Mouse (Mus musculus): ENCODE measurements around the gene Slc10a3. TPM values are rescaled to one million over a fixed set of nuclear protein-coding genes. Genes with fewer than 3 reads are reported as not detected.

The Slc10a3 gene
- total RNA-seq, 2 experiments from 2014 or later = 2.3 to 2.6 TPM

Other genes with a start within 250 kb of the Slc10a3 start
- gene Opn1mw, start 245.9 kb downstream of the Slc10a3 start, total RNA-seq (2021) = under 1 TPM; 0.51 to 0.62 TPM
- 10 to 100 TPM; 95.9 to 97.0 TPM for gene Mecp2, start 238.0 kb downstream of the Slc10a3 start, total RNA-seq (2021)
- not detected for gene Tex28, start 205.5 kb downstream of the Slc10a3 start, total RNA-seq (2021)
- not detected for gene Tktl1, start 196.1 kb downstream of the Slc10a3 start, total RNA-seq (2021)
- gene Flna, start 123.5 kb downstream of the Slc10a3 start, total RNA-seq (2021) = 10 to 100 TPM; 44.8 to 52.5 TPM
- 10 to 100 TPM; 37.2 to 43.0 TPM for gene Emd, start 118.7 kb downstream of the Slc10a3 start, total RNA-seq (2021)
- 100 to 1,000 TPM; 185 to 211 TPM for gene Rpl10, start 102.5 kb downstream of the Slc10a3 start, total RNA-seq (2021)
- 10 to 100 TPM; 57.7 to 60.7 TPM for gene Taz, start 91.4 kb downstream of the Slc10a3 start, total RNA-seq (2021)
- gene Dnase1l1, start 91.0 kb downstream of the Slc10a3 start, total RNA-seq (2021) = 1 to 10 TPM; 2.4 to 2.6 TPM
- gene Atp6ap1, start 76.3 kb downstream of the Slc10a3 start, total RNA-seq (2021) = 100 to 1,000 TPM; 327 to 335 TPM
- gene Gdi1, start 68.4 kb downstream of the Slc10a3 start, total RNA-seq (2021) = 100 to 1,000 TPM; 615 to 618 TPM
- gene Fam50a, start 60.3 kb downstream of the Slc10a3 start, total RNA-seq (2021) = 10 to 100 TPM; 24.6 to 30.3 TPM
- 10 to 100 TPM; 22.2 to 23.0 TPM for gene Plxna3, start 44.3 kb downstream of the Slc10a3 start, total RNA-seq (2021)
- gene Lage3, start 19.7 kb downstream of the Slc10a3 start, total RNA-seq (2021) = 10 to 100 TPM; 19.7 to 24.0 TPM
- 10 to 100 TPM; 61.5 to 61.8 TPM for gene Ubl4a, start 131 bp downstream of the Slc10a3 start, total RNA-seq (2021)
- gene Fam3a, start 19.9 kb upstream of the Slc10a3 start, total RNA-seq (2021) = 10 to 100 TPM; 15.4 to 20.8 TPM
- 10 to 100 TPM; 49.7 to 51.5 TPM for gene Ikbkg, start 19.9 kb upstream of the Slc10a3 start, total RNA-seq (2021)
- 10 to 100 TPM; 26.0 to 29.3 TPM for gene G6pdx, start 55.8 kb upstream of the Slc10a3 start, total RNA-seq (2021)
- gene Gm6880, start 108.0 kb upstream of the Slc10a3 start, total RNA-seq (2021) = not detected
- gene Olfr1326-ps1, start 201.5 kb upstream of the Slc10a3 start, total RNA-seq (2021) = not detected
- gene Olfr1325, start 219.3 kb upstream of the Slc10a3 start, total RNA-seq (2021) = not detected